Mouse (Mus musculus): ENCODE measurements around the gene Ptpn4. TPM values are rescaled to one million over a fixed set of nuclear protein-coding genes. Genes with fewer than 3 reads are reported as not detected.
A peak's percentile ranks its signal among the peaks of the same experiment; 100 is the strongest.

The Ptpn4 gene
- total RNA-seq, 2 experiments from 2014 or later, result 32.6 to 36.1 TPM

DNA sequence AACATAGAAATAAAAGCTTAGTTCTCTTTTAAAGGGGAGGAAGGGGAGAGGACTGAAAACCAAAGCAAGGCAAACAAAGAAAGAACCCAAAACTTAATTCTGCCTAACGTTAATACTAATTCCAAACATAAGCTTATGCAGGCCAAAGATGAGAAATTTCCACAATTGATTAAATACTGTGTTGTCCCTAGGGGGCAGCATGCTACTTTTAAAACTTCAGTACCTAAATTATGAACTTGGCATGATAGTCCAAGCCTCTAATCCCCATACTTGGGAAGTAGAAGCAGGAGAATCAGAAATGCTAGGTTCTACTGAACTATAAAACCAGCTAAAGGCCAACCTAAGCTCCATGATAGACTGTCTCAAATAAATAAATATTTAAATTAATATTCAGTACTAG, 18.7 kb downstream of the Ptpn4 start:
- DNase-seq, result peak; percentile 46 to 68
- intact Hi-C loops (cut with DNase I), result loop anchor here (2.0 to 5.0 kb wide), 4 partner anchors 76 to 194 kb away; partner anchors contain the start of gene Tmem177

DNA sequence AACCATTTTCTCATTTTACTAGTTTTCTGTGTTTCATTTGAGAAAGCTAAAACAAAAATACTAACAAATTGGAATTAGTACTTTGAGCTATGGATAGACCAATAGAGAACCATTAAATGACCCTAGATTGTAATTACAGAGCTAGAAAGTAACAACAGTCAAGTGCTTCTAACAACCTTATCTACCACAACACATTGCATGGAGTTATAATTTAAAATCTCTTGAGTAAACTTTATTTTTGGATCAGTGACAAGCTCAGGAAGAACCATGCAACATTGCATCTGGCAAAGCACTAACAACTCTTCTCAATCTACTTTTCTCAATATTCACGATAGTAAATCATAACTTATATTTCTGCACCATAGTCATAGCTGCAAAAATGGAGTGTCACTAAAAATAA, 29.7 kb downstream of the Ptpn4 start:
- intact Hi-C loops (cut with DNase I), result no loop called here
- no peak for DNase-seq

DNA sequence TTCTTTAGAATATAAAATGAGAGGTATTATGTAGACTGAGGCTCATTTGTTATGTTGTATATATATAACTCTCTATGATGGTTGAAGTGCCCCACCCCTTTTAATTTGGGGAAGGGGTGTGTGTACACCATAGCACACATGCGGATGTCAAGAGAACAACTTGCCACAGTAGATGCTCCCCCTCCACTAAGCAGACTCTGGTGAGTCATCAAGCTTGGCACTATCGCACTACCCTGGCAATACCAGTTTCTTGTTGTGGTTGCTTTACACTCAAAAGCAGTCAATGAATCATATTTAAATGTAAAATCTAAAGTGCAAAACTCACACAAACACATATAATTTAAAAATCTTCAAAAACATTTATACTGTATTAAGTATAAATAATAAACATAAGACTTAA, 31.4 kb downstream of the Ptpn4 start:
- intact Hi-C loops (cut with DNase I), result no loop called here
- DNase-seq, result no peak

DNA sequence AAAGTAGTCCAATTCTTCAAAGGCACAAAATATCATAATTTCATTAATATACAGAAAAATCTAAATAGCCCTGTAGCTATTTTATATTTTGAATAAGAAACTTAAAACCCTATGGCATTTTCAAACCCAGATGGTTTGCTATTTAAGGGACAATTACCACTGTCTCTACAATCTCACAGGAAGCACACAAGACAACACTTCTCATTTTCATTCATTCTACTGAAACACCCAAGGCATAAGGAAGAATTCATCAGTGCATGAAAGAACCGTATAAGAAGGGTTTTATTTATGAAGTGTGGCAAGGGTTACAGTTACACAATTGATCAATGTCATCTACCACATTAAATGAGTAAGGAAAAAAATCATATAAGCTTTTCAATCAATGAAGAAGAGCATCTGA, 32.8 kb downstream of the Ptpn4 start:
- intact Hi-C loops (cut with DNase I), result no loop called here

DNA sequence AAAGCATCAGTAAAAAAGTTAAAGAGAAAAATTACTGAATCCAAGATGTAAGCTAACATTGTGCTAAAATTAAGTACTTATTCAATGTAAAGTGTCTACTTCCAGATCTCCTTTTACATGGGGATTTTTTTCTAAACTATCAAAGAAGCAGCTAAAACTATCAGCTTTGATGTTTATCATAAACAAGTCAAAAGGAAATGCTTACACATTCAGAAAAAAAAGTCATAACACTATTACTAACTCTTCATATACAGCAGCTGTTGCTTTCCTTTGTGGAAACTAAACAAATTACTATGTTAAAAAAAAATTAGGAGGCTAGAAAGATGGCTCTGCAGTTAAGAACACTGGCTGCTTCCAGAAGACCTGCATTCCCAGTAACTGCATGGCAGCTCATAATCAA, 42.2 kb downstream of the Ptpn4 start:
- DNase-seq, result no peak
- intact Hi-C loops (cut with DNase I), result no loop called here

More for the DNA sequence above, 32.8 kb downstream of the Ptpn4 start:
- no peak for DNase-seq

DNA sequence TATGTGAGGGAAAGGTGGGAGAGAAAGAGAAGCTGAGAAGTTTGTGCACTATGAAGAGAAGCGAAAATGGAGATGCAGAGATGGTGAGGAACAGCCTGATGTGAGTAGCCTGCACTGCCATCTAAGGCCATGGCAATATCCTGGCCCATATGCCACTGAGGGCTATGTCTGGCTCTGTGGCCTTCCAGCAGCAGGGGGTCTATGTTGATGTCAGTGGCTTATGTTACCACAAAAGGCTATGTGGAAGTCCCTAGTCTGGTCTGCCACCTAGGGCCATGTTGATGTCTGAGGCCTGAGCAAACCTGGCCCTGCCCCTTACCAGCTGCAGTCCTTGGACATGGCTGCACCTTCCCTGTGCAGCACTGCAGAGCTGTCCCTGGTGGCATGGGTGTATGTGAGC, 43.1 kb downstream of the Ptpn4 start:
- intact Hi-C loops (cut with DNase I), result no loop called here
- no peak for DNase-seq

DNA sequence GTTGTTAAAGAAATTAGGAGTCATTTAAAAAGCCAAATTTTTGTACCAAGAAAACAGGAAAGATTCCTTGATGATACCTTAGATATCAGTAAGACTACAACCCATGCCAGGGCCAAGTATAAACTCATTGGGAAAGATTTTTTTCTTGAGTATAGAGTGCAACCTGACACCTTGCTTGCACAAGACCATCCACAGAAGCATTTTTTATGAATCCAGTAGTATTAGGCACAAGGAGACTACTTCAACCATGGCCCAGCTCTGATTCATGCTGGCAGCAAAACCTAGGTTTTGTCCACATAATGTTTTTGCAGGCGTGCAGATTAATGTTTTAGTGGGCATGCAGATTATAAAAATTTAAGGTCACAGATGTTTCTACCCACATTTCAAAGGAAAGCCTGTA, 46.8 kb downstream of the Ptpn4 start:
- intact Hi-C loops (cut with DNase I), result no loop called here
- DNase-seq, result peak in 1 of 2 experiments; percentile 4

DNA sequence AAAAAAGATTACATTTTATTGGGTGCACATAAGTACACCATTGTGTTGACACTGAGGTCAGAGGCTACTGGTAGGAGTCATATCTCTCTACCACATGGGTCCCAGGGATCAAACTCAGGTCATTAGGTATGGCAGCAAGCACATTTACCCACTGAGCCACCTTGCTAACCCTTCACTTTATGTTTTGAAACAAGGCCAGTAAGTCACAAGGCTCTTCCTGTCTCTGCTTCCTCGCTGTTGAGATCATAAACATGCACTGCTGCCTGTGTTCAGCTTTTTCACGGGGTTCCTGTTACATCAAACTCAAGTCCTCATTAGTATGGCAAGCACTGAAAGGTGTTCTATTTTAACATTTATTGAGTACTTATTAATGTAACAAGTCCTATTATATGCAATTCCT, 61.5 kb downstream of the Ptpn4 start:
- no peak for DNase-seq
- intact Hi-C loops (cut with DNase I), result no loop called here

DNA sequence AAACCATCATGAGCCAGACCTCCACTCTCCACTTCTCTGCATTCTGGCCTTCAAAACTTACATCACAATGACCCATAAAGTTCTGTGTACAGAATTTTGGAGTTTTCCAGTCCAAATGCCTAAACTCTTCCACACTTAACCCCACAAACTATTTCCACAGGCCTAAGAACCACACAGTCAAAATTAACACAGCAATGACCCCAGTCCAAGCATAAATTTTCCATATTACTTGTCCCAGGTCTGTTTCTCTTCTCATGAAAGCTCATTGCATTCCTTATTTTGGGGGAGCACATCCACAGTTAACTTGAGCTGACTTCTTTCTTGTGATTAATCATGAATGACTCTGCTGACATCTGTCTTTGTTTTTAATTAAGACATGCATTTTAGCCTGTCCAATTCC, 101.7 kb downstream of the Ptpn4 start:
- no peak for DNase-seq
- intact Hi-C loops (cut with DNase I), result no loop called here

DNA sequence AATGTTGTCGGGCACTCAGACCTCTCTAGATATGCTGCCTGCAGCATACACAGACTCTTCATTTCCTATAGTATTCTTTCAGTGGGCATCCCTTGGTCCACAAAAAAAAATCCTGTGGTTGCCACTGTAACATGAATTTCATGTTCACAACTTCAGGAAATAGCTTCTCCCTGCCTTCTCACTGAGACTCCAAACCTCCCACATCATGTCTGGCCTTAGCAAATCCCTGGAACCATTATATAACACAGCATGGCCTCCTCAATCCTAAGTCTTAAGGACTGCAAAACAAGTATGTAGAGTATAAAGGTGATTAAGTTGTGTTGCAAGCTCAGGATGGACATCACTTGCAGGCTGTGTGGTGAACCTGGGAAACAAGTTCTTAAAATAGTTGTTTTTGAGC, 102.6 kb downstream of the Ptpn4 start:
- intact Hi-C loops (cut with DNase I), result no loop called here
- no peak for DNase-seq

DNA sequence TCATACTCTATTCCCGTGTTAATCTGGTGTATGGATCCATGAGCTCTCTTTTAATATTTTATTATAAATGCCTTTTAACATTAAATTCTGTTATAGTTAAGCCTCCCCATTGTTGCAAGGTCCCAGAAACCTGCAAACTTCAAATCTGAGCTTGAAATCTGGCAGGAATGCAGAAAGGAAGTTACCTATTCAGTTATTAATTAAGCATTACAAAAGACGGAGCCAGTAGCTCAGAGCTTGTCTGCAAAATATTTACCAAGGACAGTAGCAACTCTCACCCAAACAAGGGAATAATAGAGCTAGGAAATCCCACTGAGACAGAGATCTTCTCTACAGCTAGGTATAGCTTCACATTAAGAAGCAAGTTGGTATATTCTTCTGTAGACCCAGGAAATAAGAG, 106.2 kb downstream of the Ptpn4 start:
- intact Hi-C loops (cut with DNase I), result no loop called here
- no peak for DNase-seq

DNA sequence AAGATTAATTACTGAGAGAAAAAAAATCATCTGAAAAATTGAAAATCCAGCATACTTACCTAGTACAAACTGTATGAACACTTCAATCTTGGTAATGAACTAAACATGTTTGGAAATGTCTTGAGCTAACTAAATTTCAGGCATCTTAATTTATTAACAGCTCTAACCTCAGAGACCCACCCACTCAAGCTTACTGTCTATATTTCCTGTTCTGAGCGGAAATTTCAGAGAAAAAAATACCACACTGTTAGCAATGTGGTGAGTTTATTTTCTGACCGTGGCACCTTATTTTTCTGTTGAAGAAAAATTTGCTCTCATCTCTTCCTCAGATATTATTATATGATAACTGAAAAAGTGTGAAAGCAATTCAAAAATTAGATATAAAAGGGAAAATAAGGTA, 124.4 kb downstream of the Ptpn4 start:
- no peak for DNase-seq
- intact Hi-C loops (cut with DNase I), result no loop called here

DNA sequence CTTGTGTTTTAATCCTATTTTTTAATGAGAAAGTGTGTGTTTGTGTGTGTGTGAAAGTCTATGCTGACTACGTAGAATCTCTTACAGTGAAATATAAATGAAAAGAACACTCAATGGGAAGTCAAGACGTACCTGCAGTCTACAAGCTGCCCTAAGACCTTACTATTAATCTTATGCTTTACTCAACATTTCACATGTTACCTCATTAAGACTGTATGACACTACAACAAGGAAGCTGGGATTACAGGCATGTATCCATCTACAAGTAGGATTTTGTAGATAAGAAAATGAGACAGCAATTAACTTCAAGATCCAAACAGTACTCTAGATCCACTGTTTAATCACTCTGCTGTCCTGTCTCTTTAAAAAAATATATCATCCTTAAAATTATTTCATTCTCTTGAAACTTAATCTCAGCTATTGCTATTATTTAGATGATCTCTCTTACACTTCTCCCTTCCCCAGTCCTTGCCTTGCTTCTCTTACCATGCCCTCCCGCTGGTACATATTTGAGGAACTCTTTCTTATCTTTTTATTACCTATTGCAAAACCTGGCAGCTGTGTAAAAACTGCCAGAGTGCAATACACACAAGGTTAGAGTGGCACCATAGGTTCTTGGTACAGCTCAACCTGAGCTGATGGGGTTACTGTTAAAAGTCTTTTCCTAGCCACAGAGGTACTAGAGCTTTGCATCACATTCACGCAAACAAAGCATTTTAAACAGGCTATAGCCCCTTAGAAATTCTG, 130.8 kb downstream of the Ptpn4 start:
- intact Hi-C loops (cut with DNase I), result no loop called here
- DNase-seq, result no peak

DNA sequence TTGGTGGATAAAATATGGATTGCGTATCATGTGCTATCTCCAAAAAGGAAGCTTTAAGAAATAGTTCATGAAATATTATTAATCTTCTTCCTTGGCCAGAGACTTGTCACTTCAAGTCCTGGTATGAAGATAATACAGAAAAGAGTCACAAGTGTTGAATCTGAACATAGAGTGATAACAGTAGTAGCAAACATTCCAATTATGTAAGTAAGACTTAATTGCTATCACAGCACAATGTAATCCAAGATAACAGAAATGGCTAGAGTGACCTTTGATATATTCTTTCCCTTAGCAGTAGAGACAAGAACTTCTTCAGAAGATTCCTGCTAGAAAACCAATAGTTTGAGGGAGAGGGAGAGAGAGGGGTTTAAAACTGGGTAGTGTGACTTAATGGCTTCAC, 140.6 kb downstream of the Ptpn4 start:
- intact Hi-C loops (cut with DNase I), result no loop called here
- DNase-seq, result no peak

DNA sequence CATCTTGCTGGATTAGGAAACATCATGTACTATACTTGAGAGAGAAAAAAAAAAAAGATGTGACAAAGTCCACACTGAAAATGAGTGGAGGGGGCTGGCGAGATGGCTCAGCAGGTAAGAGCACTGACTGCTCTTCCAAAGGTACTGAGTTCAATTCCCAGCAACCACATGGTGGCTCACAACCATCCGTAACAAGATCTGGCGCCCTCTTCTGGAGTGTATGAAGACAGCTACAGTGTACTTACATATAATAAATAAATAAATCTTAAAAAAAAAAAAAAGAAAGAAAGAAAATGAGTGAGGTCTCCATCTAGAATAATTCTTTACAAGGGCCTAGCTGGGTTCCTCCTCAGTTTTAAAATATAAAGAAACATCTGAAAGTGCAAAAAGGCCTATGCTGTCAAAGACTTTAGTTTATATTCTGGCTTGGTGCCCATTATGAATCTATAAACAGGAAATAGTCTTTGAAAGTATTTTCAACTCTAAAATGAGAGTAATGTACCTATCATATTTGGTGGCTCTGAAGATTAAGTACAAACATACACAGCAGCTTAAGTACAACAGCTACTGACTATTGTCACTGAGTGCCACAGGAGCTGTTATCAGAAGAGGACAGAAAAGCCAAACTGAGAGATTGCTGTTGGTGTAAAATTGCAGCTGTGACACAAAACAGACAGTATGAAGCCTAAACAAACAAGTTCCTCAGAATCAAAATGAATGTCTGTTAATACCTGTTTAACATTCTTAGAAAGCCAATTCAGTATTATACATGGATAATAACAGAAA, 151.4 kb downstream of the Ptpn4 start:
- intact Hi-C loops (cut with DNase I), result no loop called here
- no peak for DNase-seq

DNA sequence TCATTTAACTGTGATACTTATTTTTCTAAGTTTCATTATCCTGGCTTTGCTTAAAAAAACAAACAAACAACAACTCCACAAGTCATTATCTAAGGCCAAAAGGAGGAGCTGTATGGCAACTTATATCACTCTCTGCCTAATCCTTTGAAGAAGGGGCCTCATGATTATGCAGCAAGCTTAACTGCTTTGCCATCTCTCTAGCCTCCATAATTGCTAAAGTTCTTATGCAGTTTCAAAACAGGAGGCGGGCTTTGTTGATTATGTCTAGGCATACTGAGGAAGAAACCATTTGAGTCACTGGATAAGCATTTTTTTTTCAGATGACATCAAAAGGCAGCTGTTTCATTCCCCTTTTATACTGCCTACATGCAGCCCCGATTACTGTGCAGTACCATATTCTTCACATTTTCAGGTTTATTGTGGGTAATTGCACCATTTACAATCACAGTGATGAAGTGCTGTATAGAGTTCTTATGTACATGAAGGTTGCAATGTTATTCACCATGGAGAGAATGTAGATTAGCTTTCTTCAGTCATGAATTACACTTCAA, 155.7 kb downstream of the Ptpn4 start:
- intact Hi-C loops (cut with DNase I), result no loop called here
- DNase-seq, result no peak

DNA sequence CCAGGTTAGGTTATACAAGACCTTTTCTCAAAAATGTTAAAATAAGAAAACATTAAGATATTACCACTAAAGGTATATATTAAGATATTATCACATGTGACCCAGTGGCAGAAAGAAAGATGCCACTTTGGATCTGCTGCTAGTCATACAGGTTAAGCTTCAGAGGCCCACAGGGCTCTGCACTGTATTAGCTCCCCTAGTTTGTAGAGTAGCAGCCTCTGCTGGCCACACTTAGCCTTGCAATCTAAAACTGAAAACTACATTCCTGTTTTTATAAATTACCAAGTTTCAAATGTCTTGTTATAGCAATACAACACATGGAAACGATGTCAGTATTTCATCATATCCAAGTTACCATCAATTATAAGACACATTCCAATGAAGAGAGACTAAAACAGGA, 162.4 kb downstream of the Ptpn4 start:
- intact Hi-C loops (cut with DNase I), result loop anchor here (1.0 to 2.0 kb wide), 3 partner anchors 127 to 582 kb away; no protein-coding TSS in a partner anchor
- DNase-seq, result peak; percentile 25 to 59

DNA sequence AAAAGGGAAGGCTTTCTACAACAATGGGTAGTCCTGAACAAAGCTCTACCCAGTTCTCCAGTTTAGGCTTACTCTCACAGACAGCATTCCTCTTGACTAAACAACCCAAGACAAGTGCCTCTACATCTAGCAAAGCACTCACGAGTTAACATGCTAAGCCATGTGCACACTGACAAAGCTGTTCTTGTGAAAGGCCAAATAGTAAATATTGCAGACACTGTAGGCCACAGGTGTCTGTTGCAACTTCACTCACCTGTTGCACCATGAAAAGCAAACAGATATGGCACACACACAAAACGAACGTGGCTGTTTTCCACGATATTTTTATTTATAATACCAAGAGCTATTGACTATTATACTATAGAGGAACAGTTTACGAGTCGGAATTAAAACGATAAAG, 170.5 kb downstream of the Ptpn4 start:
- no peak for DNase-seq
- intact Hi-C loops (cut with DNase I), result no loop called here

DNA sequence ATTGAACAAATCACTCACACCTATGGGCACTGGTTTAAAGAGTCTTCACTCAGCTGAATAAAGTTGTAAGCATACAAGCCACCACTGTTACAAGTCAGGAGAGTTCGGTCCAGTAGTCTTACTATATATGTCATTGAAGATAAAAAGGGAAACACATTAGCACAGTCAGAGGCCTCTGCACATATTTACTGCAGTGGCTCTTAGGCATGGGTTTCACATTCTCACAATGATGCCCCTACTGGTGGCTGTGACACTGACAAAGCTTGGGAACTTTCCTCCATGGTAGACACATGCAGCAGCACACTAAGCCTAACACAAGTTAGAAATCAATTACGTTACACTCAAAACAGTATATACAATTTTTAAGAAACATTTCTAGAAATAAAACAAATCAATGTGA, 183.1 kb downstream of the Ptpn4 start:
- intact Hi-C loops (cut with DNase I), result no loop called here

DNA sequence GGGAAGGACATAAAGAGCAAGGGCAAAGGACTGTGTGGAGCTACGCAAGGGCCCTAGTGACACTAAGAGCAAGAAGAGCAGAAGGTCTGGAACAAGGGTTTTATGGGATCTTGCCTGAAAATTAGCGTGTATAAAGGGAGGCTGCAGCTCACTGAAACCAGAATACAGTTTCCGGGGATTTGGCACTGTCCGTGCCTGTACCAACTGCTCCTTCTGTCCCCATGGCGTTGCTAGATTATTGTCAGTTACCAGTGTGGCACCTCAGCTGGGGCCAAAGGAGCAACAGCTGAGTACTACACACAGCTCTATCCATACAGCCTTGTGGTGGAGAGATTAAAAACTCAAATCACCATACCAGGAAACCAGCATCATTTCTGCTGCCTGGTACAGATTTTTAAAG, 187.0 kb downstream of the Ptpn4 start:
- no peak for DNase-seq
- intact Hi-C loops (cut with DNase I), result no loop called here

More for the DNA sequence above, 183.1 kb downstream of the Ptpn4 start:
- no peak for DNase-seq

DNA sequence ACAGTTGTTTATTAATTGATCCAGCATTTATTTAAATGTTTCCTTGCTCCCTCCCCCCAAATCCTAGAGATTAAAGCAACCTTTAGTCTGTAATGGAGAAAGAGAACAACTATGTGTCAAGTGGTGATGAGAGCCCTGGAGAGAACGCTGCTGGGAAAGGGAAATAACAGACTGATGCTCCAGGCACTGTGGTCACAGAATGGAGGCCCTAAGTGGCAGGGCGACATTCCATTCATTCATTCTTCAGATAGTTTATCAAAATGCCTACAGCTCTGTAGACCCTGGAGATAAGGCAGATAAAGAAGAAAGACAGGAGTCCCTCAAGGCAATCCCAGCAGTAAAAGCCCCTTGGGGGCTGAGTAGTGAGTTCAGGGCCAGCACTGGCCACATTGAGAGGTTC, 187.8 kb downstream of the Ptpn4 start:
- no peak for DNase-seq
- intact Hi-C loops (cut with DNase I), result no loop called here
